Mouse (Mus musculus): Measurements from ENCODE around the gene Lamb1. TPM values are rescaled to one million over a fixed set of nuclear protein-coding genes. Genes with fewer than 3 reads are reported as not detected.

Gene Lamb1
- polyA plus RNA-seq, 1 experiment, result 14.0 TPM

DNA sequence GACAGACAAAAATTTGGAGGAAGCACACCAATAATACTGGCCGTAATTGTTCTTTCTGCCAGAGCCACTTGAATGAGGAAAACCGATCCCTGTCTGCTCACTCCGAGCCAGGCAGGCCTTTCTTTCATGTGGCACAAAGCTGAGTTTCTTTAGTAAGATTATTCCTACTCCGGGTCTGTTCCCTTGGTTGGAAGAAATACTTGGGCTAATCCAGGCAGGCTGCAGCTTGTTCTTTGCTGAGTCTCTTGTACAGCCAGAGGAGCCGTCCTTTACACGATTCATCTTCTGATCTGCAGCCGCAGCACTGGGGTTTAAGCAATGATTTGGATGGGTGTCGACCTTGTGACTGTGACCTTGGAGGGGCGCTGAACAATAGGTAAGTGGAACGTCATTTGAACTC lies 24.0 kb downstream of the Lamb1 start:
- H3K27ac ChIP-seq (ENCODE audit: control insufficient read depth, insufficient read depth, low read length), result no peak overlapping the region
- WGBS, result 93% methylated on average over 10 of the region's 10 CpGs
- no peaks in the 10 kb centered on the region for H3K36me3 ChIP-seq (ENCODE audit: control insufficient read depth, insufficient read depth, low read length)
- H3K4me3 ChIP-seq (ENCODE audit: control insufficient read depth, insufficient read depth, low read length), result no peak overlapping the region
- TF ChIP-seq CTCF (IDR thresholded peaks at IDR 0.05; ENCODE audit: borderline replicate concordance, control insufficient read depth, extremely low read depth, insufficient read depth, low read length, poor library complexity) (no peak), POLR2A (IDR thresholded peaks at IDR 0.05; ENCODE audit: control insufficient read depth, extremely low read depth, insufficient read depth, low read length, poor library complexity) (no peak)
- H3K4me1 ChIP-seq (replicated peaks; ENCODE audit: control insufficient read depth, insufficient read depth, low read length), result no peaks in the 10 kb centered on the region
- no peak for DNase-seq
- H3K27me3 ChIP-seq (ENCODE audit: control insufficient read depth, insufficient read depth, low read length), result no peaks in the 10 kb centered on the region

DNA sequence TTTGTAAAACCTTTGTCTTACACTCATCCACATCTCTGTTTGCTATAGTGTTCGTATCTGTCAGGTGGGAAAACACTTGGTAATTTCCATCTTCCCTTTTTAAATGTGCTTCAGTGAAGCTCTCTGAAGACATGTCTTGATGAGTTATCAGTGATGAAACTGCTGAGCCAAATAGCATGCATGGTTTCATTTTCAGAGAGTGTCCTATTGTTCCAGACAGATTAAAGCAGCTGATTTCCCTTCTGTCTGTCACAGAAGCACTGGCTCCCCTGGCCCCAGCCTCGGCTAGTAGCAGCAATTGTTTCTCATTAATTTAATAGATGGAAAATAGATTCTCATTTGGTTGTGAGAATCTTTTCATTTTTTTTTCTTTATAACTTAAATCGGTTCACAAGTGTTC lies 25.9 kb downstream of the Lamb1 start:
- no peak for TF ChIP-seq POLR2A (IDR thresholded peaks at IDR 0.05; ENCODE audit: control insufficient read depth, extremely low read depth, insufficient read depth, low read length, poor library complexity)
- no peak for TF ChIP-seq CTCF (IDR thresholded peaks at IDR 0.05; ENCODE audit: borderline replicate concordance, control insufficient read depth, extremely low read depth, insufficient read depth, low read length, poor library complexity)

DNA sequence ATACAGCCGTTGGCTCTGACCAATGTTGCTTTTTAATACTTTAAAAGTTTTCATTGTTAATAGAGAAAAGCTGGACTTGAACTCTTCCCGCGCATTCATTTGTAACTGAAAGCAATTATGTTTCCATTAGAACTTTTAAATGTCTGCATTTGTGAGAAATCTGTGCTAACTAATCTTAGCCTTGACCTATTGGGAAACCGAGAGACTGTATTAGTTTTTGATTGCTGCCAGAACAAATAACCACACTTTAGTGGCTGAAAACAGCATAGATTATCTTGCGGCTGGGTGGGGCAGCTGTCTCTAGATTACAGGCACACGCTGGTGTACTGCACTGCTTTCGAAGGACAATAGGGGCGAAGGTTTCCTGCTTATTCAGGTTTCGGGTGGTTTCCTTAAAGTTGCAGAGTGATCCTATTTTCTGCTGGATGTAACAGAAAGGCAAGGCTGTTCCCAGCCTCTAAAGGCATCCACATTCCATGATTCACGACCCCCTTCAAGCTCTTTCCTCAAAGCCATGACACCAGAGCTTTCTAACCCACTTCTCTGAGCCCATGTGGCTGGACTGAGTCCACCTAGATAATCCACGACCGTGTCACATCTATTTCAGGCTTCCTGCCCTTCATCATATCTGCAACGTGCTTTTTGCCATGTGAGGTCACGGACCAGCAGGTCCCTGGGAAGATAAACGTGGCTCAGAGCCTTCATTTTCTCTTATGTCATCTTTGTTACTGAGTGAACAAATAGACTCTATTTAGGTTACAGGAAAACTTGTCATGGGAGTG lies 28.5 kb downstream of the Lamb1 start:
- Histone ChIP-seq H3K27me3 (ENCODE audit: control insufficient read depth, insufficient read depth, low read length) (no peaks in the 10 kb centered on the region), H3K36me3 (ENCODE audit: control insufficient read depth, insufficient read depth, low read length) (no peaks in the 10 kb centered on the region), H3K27ac (ENCODE audit: control insufficient read depth, insufficient read depth, low read length) (no peak overlapping the region), H3K4me3 (ENCODE audit: control insufficient read depth, insufficient read depth, low read length) (no peak overlapping the region), H3K4me1 (replicated peaks; ENCODE audit: control insufficient read depth, insufficient read depth, low read length) (no peaks in the 10 kb centered on the region)
- DNase-seq, result no peak
- TF ChIP-seq CTCF (IDR thresholded peaks at IDR 0.05; ENCODE audit: borderline replicate concordance, control insufficient read depth, extremely low read depth, insufficient read depth, low read length, poor library complexity), result no peak
- no peak for TF ChIP-seq POLR2A (IDR thresholded peaks at IDR 0.05; ENCODE audit: control insufficient read depth, extremely low read depth, insufficient read depth, low read length, poor library complexity)
- 75% methylated on average over 15 of the region's 15 CpGs for WGBS

More for the DNA sequence above, 25.9 kb downstream of the Lamb1 start:
- DNase-seq, result no peak
- 88% methylated on average over 3 of the region's 3 CpGs for WGBS
- H3K27ac ChIP-seq (ENCODE audit: control insufficient read depth, insufficient read depth, low read length), result no peak overlapping the region
- no peaks in the 10 kb centered on the region for H3K27me3 ChIP-seq (ENCODE audit: control insufficient read depth, insufficient read depth, low read length)
- no peaks in the 10 kb centered on the region for H3K4me1 ChIP-seq (replicated peaks; ENCODE audit: control insufficient read depth, insufficient read depth, low read length)
- H3K4me3 ChIP-seq (ENCODE audit: control insufficient read depth, insufficient read depth, low read length), result no peak overlapping the region
- H3K36me3 ChIP-seq (ENCODE audit: control insufficient read depth, insufficient read depth, low read length), result no peaks in the 10 kb centered on the region

DNA sequence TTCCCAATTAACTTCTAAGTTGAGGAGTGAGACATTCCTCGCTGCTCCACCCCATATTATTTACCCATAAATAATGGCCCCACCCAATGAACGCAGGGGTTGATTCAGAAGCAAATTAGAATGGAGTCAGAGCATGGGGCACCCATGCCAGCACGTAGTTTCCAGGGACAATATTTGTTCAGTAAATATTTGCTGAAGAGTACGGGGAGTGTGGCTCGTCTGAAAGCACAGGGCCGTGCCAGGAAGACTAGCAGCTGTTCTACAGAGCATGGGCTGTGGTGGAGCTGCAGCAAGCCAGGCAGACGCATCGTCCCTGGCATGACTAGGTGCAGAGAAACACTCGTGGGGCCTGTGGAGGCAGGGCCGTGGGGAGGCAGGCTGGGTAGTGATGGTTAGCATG lies 29.5 kb downstream of the Lamb1 start:
- Histone ChIP-seq H3K4me1 (replicated peaks; ENCODE audit: control insufficient read depth, insufficient read depth, low read length) (no peaks in the 10 kb centered on the region), H3K27me3 (ENCODE audit: control insufficient read depth, insufficient read depth, low read length) (no peaks in the 10 kb centered on the region), H3K27ac (ENCODE audit: control insufficient read depth, insufficient read depth, low read length) (no peak overlapping the region), H3K4me3 (ENCODE audit: control insufficient read depth, insufficient read depth, low read length) (no peak overlapping the region), H3K36me3 (ENCODE audit: control insufficient read depth, insufficient read depth, low read length) (no peaks in the 10 kb centered on the region)
- WGBS, result 90% methylated on average over 10 of the region's 10 CpGs
- TF ChIP-seq POLR2A (IDR thresholded peaks at IDR 0.05; ENCODE audit: control insufficient read depth, extremely low read depth, insufficient read depth, low read length, poor library complexity), result no peak
- no peak for TF ChIP-seq CTCF (IDR thresholded peaks at IDR 0.05; ENCODE audit: borderline replicate concordance, control insufficient read depth, extremely low read depth, insufficient read depth, low read length, poor library complexity)
- no peak for DNase-seq

DNA sequence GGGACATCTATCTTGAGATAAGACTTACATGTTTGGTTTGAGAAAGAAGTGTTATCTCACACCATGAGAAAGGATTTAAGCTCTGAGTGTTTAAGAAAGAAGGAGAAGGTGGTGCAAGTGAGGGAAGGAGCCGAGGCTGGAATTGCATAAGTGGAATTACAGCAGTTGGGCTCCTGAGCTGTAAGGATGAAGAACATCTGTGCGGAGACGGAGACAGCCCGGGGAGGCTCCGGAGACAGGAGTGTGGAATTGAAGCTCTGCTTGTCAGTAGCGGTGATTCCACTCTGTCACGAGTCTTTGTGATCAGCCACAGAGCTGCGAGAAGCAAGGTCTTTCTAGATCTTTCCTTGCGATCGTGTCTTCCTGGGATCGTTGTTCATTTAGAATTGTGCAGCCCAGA lies 30.0 kb downstream of the Lamb1 start:
- no peak for TF ChIP-seq CTCF (IDR thresholded peaks at IDR 0.05; ENCODE audit: borderline replicate concordance, control insufficient read depth, extremely low read depth, insufficient read depth, low read length, poor library complexity)
- no peak for TF ChIP-seq POLR2A (IDR thresholded peaks at IDR 0.05; ENCODE audit: control insufficient read depth, extremely low read depth, insufficient read depth, low read length, poor library complexity)
- no peak overlapping the region for H3K27ac ChIP-seq (ENCODE audit: control insufficient read depth, insufficient read depth, low read length)
- no peaks in the 10 kb centered on the region for H3K36me3 ChIP-seq (ENCODE audit: control insufficient read depth, insufficient read depth, low read length)
- no peaks in the 10 kb centered on the region for H3K4me1 ChIP-seq (replicated peaks; ENCODE audit: control insufficient read depth, insufficient read depth, low read length)
- 92% methylated on average over 11 of the region's 11 CpGs for WGBS
- H3K27me3 ChIP-seq (ENCODE audit: control insufficient read depth, insufficient read depth, low read length), result no peaks in the 10 kb centered on the region
- no peak for DNase-seq
- no peak overlapping the region for H3K4me3 ChIP-seq (ENCODE audit: control insufficient read depth, insufficient read depth, low read length)

DNA sequence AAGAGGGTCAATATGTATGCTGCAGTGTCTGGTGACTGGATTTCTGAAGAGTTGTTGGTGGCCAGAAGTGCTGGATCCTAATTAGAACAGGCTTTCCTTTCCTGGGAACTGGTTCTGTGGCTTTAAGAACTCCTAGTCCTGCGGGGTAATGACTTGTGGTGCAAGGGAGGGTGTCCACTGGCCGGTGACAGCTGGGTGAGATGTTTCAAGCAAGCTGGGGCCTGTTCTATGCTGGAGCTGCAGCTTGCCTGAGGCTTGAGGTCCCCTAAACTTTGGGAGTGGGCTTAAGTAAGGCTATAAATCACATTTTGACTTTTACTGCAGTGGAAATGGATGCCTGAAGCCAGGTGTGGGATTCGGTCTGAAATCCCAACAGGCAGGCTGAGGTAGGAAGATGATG lies 30.5 kb downstream of the Lamb1 start:
- H3K4me1 ChIP-seq (replicated peaks; ENCODE audit: control insufficient read depth, insufficient read depth, low read length), result no peaks in the 10 kb centered on the region
- no peaks in the 10 kb centered on the region for H3K27me3 ChIP-seq (ENCODE audit: control insufficient read depth, insufficient read depth, low read length)
- no peak for DNase-seq
- no peak overlapping the region for H3K4me3 ChIP-seq (ENCODE audit: control insufficient read depth, insufficient read depth, low read length)
- H3K27ac ChIP-seq (ENCODE audit: control insufficient read depth, insufficient read depth, low read length), result no peak overlapping the region
- 74% methylated on average over 3 of the region's 3 CpGs for WGBS
- TF ChIP-seq POLR2A (IDR thresholded peaks at IDR 0.05; ENCODE audit: control insufficient read depth, extremely low read depth, insufficient read depth, low read length, poor library complexity) (no peak), CTCF (IDR thresholded peaks at IDR 0.05; ENCODE audit: borderline replicate concordance, control insufficient read depth, extremely low read depth, insufficient read depth, low read length, poor library complexity) (no peak)
- H3K36me3 ChIP-seq (ENCODE audit: control insufficient read depth, insufficient read depth, low read length), result no peaks in the 10 kb centered on the region

Data from thymus, adult 2 months (tissue).